Mouse (Mus musculus): ENCODE measurements at regions not wholly inside any gene's neighbourhood (a gene's known extent, or its start where the extent isn't known, plus 50 kb on each side); places are given as distances from the start of the nearest gene placed in this dataset.

- ATAC-seq (replicated peaks; ENCODE audit: poor library complexity, severe bottlenecking) = peak; percentile 99
Observed at GRCm38 (mm10) chr1:69241502-69242214, 133.8 kb upstream of the Erbb4 start.

DNA sequence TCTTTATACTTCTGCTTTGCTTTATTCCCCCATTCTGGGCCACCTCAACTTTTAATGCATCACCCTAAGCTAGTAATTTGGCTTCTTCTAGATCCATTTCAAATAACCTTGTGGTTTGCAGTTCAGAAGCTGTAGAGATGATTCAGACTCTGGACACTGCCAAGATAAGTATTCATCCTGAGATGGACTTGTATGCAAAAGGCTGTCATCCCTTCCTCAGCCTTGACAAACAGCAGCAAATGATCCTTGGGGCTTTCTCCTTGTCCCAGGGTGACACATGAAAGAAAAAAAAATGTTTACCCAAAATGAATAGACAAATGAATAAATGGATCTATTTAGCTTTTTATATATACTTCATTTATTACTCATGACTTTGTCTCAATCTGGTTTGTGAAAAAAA lies 120.0 kb upstream of the Erbb4 start:
- ATAC-seq (replicated peaks; ENCODE audit: poor library complexity, severe bottlenecking) = no peak

DNA sequence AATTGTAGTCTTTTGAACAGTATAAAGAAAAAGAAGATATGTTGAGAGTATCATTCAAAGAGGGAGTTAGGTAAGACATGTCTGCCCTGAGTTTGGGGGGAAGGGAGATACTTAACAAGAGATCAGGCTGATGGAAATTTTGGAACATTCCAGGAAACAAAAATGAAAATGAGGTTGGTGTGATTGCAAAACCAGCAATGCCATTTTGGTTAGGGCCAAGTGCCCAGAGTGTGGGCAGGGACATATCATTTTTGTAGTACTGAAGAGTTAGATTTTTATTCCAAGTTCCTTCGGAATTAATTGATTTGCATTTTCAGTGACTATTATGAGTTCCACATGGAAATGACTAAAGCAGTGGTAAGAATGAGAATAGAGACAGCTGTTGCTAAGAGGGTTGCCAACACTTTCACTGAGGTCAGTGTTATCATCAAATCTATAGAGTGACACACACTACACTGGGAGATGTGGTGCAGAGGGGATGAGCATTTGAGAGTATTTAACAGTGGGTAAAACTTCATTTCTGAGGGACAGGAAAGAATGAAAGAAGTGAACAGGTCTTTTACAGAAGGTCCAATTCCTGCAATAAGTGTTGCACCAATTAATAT lies 105.1 kb upstream of the Erbb4 start:
- ATAC-seq (replicated peaks; ENCODE audit: poor library complexity, severe bottlenecking) = no peak

- ATAC-seq (replicated peaks; ENCODE audit: poor library complexity, severe bottlenecking) = no peak
Observed at GRCm38 (mm10) chr1:69202745-69203144, 94.9 kb upstream of the Erbb4 start.

GRCm38 (mm10) chr1:69165202-69165601 lies 57.3 kb upstream of the Erbb4 start:
- no peak for ATAC-seq (replicated peaks; ENCODE audit: poor library complexity, severe bottlenecking)

Measured in granulocyte monocyte progenitor cell, adult 5-6 weeks (primary cell).